Mouse (Mus musculus) spleen, adult 2 months (tissue): ENCODE data around the gene Muc1.
A peak's percentile ranks its signal among the peaks of the same experiment; 100 is the strongest.

Experiments used
- CTCF ChIP-seq: fragments of 200-500 bp; IDR thresholded peaks from 2 replicates; pipeline ENCODE4 v1.5.1; 2011; ENCODE audit warnings: mild to moderate bottlenecking, inconsistent platforms; ENCODE audit not compliant: insufficient read depth, insufficient read length, insufficient replicate concordance; ENCODE audit errors: extremely low read depth
- POLR2A ChIP-seq: fragments of 200-500 bp; IDR thresholded peaks from 2 replicates; pipeline ENCODE4 v1.6.1; 2011; ENCODE audit warnings: low read depth, low read length, inconsistent platforms

- no peak; the same call in 1 of the 2 replicates for TF ChIP-seq POLR2A
- peak; percentile 88; the same call in 1 of the 2 replicates for TF ChIP-seq CTCF
These were observed 17.6 kb downstream of the Muc1 start, which contains the start of gene Trim46 for GRCm38 (mm10) chr3:89246261-89247100.
